Mouse (Mus musculus) limb, embryonic 12.5 days (tissue): Measurements from ENCODE around the gene Sipa1l1. TPM values are rescaled to one million over a fixed set of nuclear protein-coding genes. Genes with fewer than 3 reads are reported as not detected.

Source experiments
- ATAC-seq: fragments of 200-750 bp; cut with Nextera tagmentation; 2 replicates; pipeline ENCODE4 v1.8.0; 2017; ENCODE audit warnings: low read depth, moderate TSS enrichment; ENCODE audit not compliant: insufficient number of reproducible peaks, insufficient read depth, low FRiP score, low TSS enrichment
- H3K27ac ChIP-seq: fragments of 300-500 bp; sonication (generic); 2 replicates; pipeline ENCODE4 v1.5.1; 2016; ENCODE audit warnings: mild to moderate bottlenecking, moderate library complexity
- H3K27me3 ChIP-seq: fragments of 300-500 bp; sonication (generic); 2 replicates; pipeline ENCODE4 v1.6.1; 2016; ENCODE audit warnings: mild to moderate bottlenecking, moderate library complexity
- H3K36me3 ChIP-seq: fragments of 300-500 bp; sonication (generic); 2 replicates; pipeline ENCODE4 v1.6.1; 2016; ENCODE audit warnings: mild to moderate bottlenecking, moderate library complexity
- H3K4me1 ChIP-seq: fragments of 300-500 bp; sonication (generic); replicated peaks from 2 replicates; pipeline ENCODE4 v1.6.1; 2016
- H3K4me2 ChIP-seq: fragments of 300-500 bp; sonication (generic); 2 replicates; pipeline ENCODE4 v1.6.1; 2016; ENCODE audit warnings: mild to moderate bottlenecking, moderate library complexity
- H3K4me3 ChIP-seq: fragments of 300-500 bp; sonication (generic); replicated peaks from 2 replicates; pipeline ENCODE4 v1.5.1; 2016; ENCODE audit warnings: mild to moderate bottlenecking
- H3K9ac ChIP-seq: fragments of 300-500 bp; sonication (generic); replicated peaks from 2 replicates; pipeline ENCODE4 v1.6.1; 2016; ENCODE audit warnings: mild to moderate bottlenecking, moderate library complexity
- H3K9me3 ChIP-seq: fragments of 300-500 bp; sonication (generic); 2 replicates; pipeline ENCODE4 v1.6.1; 2016; ENCODE audit warnings: mild to moderate bottlenecking, moderate library complexity
- WGBS: fragments of 180-500 bp; shearing (Covaris S2); methylation state at CpG from one replicate; pipeline ENCODE4 v1.1.7; 2016; 5-methylcytosine and 5-hydroxymethylcytosine counted together
- polyA plus RNA-seq: library from polyadenylated mRNA; unstranded; fragments of >200 nt; fragmentation: Nextera tagmentation; extraction: Ambion mirVana; gene quantifications from 2 replicates; pipeline ENCODE4 v1.2.1, GENCODE M21; 2016

Sipa1l1 gene
- polyA plus RNA-seq, 1 experiment from 2014 or later: 33.1 TPM

- ATAC-seq: no peak
- Histone ChIP-seq H3K4me3 (no peak overlapping the region), H3K27me3 (no peaks in the 10 kb centered on the region), H3K36me3 (no peaks in the 10 kb centered on the region), H3K4me1 (peaks cover 39% of the 10 kb centered on the region), H3K27ac (0 out of 2 replicates have a peak overlapping the region, but pooled peaks have one; percentile 36), H3K4me2 (no peak overlapping the region), H3K9me3 (peaks cover 4% of the 10 kb centered on the region; the same call in 1 of the 2 replicates), H3K9ac (no peak overlapping the region)
- 35% methylated on average over 2 of the region's 2 CpGs for WGBS
These were observed 43.9 kb downstream of the Sipa1l1 start for GRCm38 (mm10) chr12:82213056-82213455.

GRCm38 (mm10) chr12:82214916-82215315 lies 45.8 kb downstream of the Sipa1l1 start:
- Histone ChIP-seq H3K4me1 (peaks cover 51% of the 10 kb centered on the region), H3K4me3 (no peak overlapping the region), H3K9ac (no peak overlapping the region), H3K27ac (no peak overlapping the region), H3K36me3 (no peaks in the 10 kb centered on the region), H3K4me2 (no peak overlapping the region), H3K27me3 (no peaks in the 10 kb centered on the region), H3K9me3 (peaks cover 4% of the 10 kb centered on the region; the same call in 1 of the 2 replicates)
- ATAC-seq: no peak
- WGBS: 27% methylated on average over 5 of the region's 5 CpGs

GRCm38 (mm10) chr12:82216801-82217553 lies 47.9 kb downstream of the Sipa1l1 start:
- Histone ChIP-seq H3K36me3 (no peaks in the 10 kb centered on the region), H3K4me1 (peaks cover 48% of the 10 kb centered on the region), H3K27ac (no peak overlapping the region), H3K9me3 (peaks cover 4% of the 10 kb centered on the region; the same call in 1 of the 2 replicates), H3K4me2 (no peak overlapping the region), H3K9ac (no peak overlapping the region), H3K4me3 (no peak overlapping the region), H3K27me3 (no peaks in the 10 kb centered on the region)
- ATAC-seq: no peak
- WGBS: 67% methylated on average over 6 of the region's 6 CpGs

GRCm38 (mm10) chr12:82218201-82218600 lies 49.1 kb downstream of the Sipa1l1 start:
- whole genome bisulfite sequencing: 86% methylated on average over 7 of the region's 7 CpGs
- no peak for ATAC-seq

GRCm38 (mm10) chr12:82220367-82221089 lies 51.4 kb downstream of the Sipa1l1 start:
- 81% methylated on average over 5 of the region's 5 CpGs for WGBS
- no peaks in the 10 kb centered on the region for H3K36me3 ChIP-seq
- H3K9me3 ChIP-seq: no peaks in the 10 kb centered on the region
- H3K9ac ChIP-seq: no peak overlapping the region
- no peak for ATAC-seq
- no peak overlapping the region for H3K4me3 ChIP-seq
- H3K4me1 ChIP-seq: peaks cover 29% of the 10 kb centered on the region
- no peak overlapping the region for H3K4me2 ChIP-seq
- no peak overlapping the region for H3K27ac ChIP-seq
- H3K27me3 ChIP-seq: no peaks in the 10 kb centered on the region

More at GRCm38 (mm10) chr12:82218201-82218600, 49.1 kb downstream of the Sipa1l1 start:
- no peak overlapping the region for H3K4me2 ChIP-seq
- H3K27me3 ChIP-seq: no peaks in the 10 kb centered on the region
- peaks cover 36% of the 10 kb centered on the region for H3K4me1 ChIP-seq
- H3K9ac ChIP-seq: no peak overlapping the region
- H3K9me3 ChIP-seq: peaks cover 4% of the 10 kb centered on the region; the same call in 1 of the 2 replicates
- no peak overlapping the region for H3K27ac ChIP-seq
- H3K4me3 ChIP-seq: no peak overlapping the region
- H3K36me3 ChIP-seq: no peaks in the 10 kb centered on the region

- no peaks in the 10 kb centered on the region for H3K36me3 ChIP-seq
- no peak overlapping the region for H3K27ac ChIP-seq
- H3K4me2 ChIP-seq: no peak overlapping the region
- peaks cover 33% of the 10 kb centered on the region for H3K4me1 ChIP-seq
- whole genome bisulfite sequencing: 73% methylated on average over 9 of the region's 9 CpGs
- no peak for ATAC-seq
- H3K4me3 ChIP-seq: no peak overlapping the region
- no peak overlapping the region for H3K9ac ChIP-seq
- no peaks in the 10 kb centered on the region for H3K9me3 ChIP-seq
- no peaks in the 10 kb centered on the region for H3K27me3 ChIP-seq
These were observed 54.2 kb downstream of the Sipa1l1 start for GRCm38 (mm10) chr12:82223126-82223815.

GRCm38 (mm10) chr12:82224848-82225247 lies 55.7 kb downstream of the Sipa1l1 start:
- peaks cover 24% of the 10 kb centered on the region for H3K4me1 ChIP-seq
- no peak overlapping the region for H3K4me2 ChIP-seq
- H3K27ac ChIP-seq: no peak overlapping the region
- no peaks in the 10 kb centered on the region for H3K9me3 ChIP-seq
- H3K27me3 ChIP-seq: no peaks in the 10 kb centered on the region
- H3K36me3 ChIP-seq: no peaks in the 10 kb centered on the region
- 92% methylated on average over 7 of the region's 7 CpGs for WGBS
- H3K4me3 ChIP-seq: no peak overlapping the region
- no peak overlapping the region for H3K9ac ChIP-seq
- no peak for ATAC-seq

- peaks cover 26% of the 10 kb centered on the region for H3K4me1 ChIP-seq
- no peak overlapping the region for H3K27ac ChIP-seq
- no peak for ATAC-seq
These were observed 56.2 kb downstream of the Sipa1l1 start for GRCm38 (mm10) chr12:82225278-82225677.

GRCm38 (mm10) chr12:82225751-82226228 lies 56.7 kb downstream of the Sipa1l1 start:
- H3K4me3 ChIP-seq: no peak overlapping the region
- H3K36me3 ChIP-seq: no peaks in the 10 kb centered on the region
- WGBS: 52% methylated on average over 4 of the region's 4 CpGs
- H3K4me2 ChIP-seq: no peak overlapping the region
- H3K27me3 ChIP-seq: no peaks in the 10 kb centered on the region
- peaks cover 30% of the 10 kb centered on the region for H3K4me1 ChIP-seq
- no peaks in the 10 kb centered on the region for H3K9me3 ChIP-seq
- no peak overlapping the region for H3K9ac ChIP-seq
- ATAC-seq: no peak
- H3K27ac ChIP-seq: peak overlapping the region; percentile 3; the same call in 1 of the 2 replicates

More at GRCm38 (mm10) chr12:82225278-82225677, 56.2 kb downstream of the Sipa1l1 start:
- Histone ChIP-seq H3K9me3 (no peaks in the 10 kb centered on the region), H3K27me3 (no peaks in the 10 kb centered on the region), H3K4me3 (no peak overlapping the region), H3K4me2 (no peak overlapping the region), H3K36me3 (no peaks in the 10 kb centered on the region), H3K9ac (no peak overlapping the region)
- WGBS: 93% methylated on average over 2 of the region's 2 CpGs

GRCm38 (mm10) chr12:82226311-82227066 lies 57.4 kb downstream of the Sipa1l1 start:
- 52% methylated on average over 6 of the region's 6 CpGs for WGBS
- peak overlapping the region; percentile 3; the same call in 1 of the 2 replicates for H3K27ac ChIP-seq
- ATAC-seq: no peak
- H3K4me1 ChIP-seq: peaks cover 35% of the 10 kb centered on the region
- H3K4me2 ChIP-seq: no peak overlapping the region
- H3K9me3 ChIP-seq: no peaks in the 10 kb centered on the region
- H3K27me3 ChIP-seq: no peaks in the 10 kb centered on the region
- H3K9ac ChIP-seq: no peak overlapping the region
- H3K4me3 ChIP-seq: no peak overlapping the region
- H3K36me3 ChIP-seq: no peaks in the 10 kb centered on the region
